Mouse (Mus musculus): ENCODE results near the gene Bend7.

The Bend7 gene

GRCm38 (mm10) chr2:4782809-4783641 is 65.4 kb downstream of the Bend7 start:
- DNase-seq (ENCODE audit: low spot score in 2 of 2), result no peak

GRCm38 (mm10) chr2:4784012-4784411 is 66.4 kb downstream of the Bend7 start:
- no peak for DNase-seq (ENCODE audit: low spot score in 2 of 2)

DNA sequence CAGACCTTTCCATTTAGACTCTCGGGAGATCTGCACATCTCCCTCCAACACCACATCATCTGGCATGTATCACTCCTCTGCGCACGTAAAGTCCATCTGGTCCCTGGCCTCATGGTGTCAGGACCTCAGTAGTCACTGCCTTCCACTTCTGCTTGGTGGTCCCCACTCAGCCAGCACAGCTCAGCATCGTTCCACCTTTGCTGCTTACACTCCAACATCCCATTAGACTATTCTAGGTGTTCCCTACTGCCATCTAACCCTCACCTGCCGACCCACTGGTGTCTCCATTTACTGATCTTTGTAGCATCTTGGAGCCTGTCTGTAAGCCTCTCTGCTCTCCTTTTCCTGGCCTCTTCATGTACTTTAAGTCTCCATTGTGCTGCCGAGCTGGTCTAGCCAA is 67.4 kb downstream of the Bend7 start:
- DNase-seq (ENCODE audit: low spot score in 2 of 2), result no peak

GRCm38 (mm10) chr2:4787223-4787622 is 69.6 kb downstream of the Bend7 start:
- no peak for DNase-seq (ENCODE audit: low spot score in 2 of 2)

DNA sequence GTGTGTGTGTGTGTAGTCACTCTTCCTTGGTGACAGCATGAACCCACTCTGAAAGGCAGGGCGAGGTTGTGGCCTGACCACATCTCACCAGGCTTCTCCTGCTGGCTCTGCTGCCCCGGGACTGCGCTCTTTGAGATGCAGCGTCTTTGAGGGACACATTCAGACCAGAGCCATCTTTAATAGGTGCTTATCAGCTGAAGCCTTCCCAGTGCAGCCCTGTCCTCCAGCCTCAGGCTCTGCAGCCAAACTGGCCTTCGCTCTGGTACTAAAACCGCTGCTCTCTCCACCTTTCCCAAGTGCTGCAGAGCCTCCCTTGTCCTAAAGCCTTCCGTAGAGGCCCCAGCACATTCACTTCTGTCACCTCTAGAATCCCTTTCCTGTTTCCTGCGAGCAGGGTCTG is 74.0 kb downstream of the Bend7 start:
- no peak for DNase-seq (ENCODE audit: low spot score in 2 of 2)

DNA sequence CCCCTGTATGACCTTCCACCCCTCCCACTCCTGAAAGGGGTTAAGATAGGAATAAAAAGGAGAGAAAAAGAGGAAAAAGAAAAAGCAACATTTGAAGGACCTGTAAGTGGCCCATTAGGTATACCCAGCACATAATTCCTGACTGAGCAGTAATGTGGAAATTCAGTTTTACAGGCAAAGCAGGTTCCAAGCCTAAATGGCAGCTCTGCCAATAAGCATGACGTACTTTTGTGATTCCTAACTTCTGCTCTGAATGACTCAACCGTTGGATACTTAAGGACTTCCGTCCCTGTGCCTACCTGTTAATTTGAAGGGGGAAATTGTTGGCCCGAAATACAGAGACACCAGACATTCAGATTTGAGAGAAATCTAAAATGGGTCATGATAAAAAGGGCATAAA is 74.9 kb downstream of the Bend7 start:
- DNase-seq (ENCODE audit: low spot score in 2 of 2), result no peak

- no peak for DNase-seq (ENCODE audit: low spot score in 2 of 2)
Observed at GRCm38 (mm10) chr2:4802395-4803176, 85.0 kb downstream of the Bend7 start.

DNA sequence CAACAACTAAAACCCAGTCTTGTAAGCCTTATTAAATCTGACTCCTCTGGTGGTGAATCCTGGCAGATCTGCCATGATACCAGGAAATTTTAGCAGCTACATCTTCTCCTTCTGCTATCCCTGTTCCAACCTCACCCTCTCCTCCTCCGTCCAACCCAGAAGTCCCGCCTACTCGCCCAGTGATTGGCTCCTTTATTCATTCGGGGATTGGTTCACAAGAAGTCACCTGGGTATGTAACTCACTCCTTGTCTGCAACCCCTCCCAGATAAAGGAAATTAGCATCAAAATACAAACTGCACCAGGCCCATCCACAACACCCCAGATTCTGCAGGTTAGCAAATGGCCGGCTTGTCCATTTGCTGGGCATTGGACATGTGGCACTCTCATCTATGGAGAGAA is 98.7 kb downstream of the Bend7 start:
- DNase-seq (ENCODE audit: low spot score in 2 of 2), result no peak

DNA sequence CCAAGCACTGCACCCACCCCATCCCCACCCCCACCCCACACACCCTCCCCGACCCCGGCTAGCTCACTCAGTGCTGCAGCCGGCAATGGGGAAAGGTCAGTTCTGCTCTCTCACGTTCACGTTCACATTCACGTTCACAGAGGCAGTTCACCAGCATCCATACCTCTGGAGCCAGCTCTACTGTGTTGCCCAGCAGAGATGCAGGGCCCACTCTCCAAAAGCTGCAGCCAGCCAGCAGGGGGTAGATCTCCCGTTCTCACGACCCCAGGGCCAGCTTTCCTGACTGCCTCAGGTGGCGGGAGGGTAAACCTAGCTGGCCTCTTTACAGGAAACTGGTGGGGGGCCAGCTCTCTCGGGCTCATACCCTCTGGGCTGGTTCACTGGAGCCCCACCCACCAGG is 100.0 kb downstream of the Bend7 start:
- no peak for DNase-seq (ENCODE audit: low spot score in 2 of 2)

DNA sequence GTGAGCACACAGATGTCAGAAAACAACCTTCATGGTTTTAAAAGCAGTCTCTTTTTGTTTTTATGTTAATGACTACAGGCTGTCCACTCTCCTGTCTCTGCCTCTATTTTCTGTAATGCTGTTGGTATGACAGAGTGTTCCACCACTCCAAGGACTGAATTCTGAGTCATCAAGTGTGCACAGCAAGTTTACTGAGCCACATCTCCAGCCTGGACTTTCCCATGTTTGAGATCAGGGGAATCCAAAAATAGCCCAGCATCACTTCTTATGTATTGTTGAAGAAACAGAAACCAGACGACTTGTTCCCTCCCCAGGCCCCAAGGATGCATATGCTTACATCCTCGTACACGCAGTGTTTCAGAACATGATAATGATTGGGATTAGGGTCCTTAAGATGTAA is 102.6 kb downstream of the Bend7 start:
- DNase-seq (ENCODE audit: low spot score in 2 of 2), result no peak

DNA sequence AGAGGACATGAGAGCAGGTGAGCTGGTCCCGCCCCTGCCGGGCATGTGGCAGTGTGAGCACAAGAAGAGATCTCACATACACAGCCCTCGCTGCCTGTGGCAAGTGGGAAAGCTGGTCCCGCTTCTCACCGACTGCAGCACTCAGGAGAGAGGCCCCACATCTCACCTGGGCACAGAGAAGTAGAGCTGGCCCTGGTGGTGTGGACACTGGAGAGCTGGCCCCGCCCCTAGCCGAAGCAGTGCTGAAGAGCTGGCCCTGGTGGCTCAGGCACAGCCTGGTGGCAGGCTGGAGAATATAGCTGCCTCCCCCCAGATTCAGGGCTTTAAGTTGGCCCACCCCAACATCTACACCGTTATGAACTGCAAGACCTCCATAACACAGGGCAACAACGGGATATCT is 106.4 kb downstream of the Bend7 start:
- DNase-seq (ENCODE audit: low spot score in 2 of 2), result no peak

- no peak for DNase-seq (ENCODE audit: low spot score in 2 of 2)
Observed at GRCm38 (mm10) chr2:4828032-4828431, 110.4 kb downstream of the Bend7 start.

- DNase-seq (ENCODE audit: low spot score in 2 of 2), result no peak
Observed at GRCm38 (mm10) chr2:4828446-4828997, 110.9 kb downstream of the Bend7 start.

GRCm38 (mm10) chr2:4829007-4829406 is 111.4 kb downstream of the Bend7 start:
- DNase-seq (ENCODE audit: low spot score in 2 of 2), result no peak

DNA sequence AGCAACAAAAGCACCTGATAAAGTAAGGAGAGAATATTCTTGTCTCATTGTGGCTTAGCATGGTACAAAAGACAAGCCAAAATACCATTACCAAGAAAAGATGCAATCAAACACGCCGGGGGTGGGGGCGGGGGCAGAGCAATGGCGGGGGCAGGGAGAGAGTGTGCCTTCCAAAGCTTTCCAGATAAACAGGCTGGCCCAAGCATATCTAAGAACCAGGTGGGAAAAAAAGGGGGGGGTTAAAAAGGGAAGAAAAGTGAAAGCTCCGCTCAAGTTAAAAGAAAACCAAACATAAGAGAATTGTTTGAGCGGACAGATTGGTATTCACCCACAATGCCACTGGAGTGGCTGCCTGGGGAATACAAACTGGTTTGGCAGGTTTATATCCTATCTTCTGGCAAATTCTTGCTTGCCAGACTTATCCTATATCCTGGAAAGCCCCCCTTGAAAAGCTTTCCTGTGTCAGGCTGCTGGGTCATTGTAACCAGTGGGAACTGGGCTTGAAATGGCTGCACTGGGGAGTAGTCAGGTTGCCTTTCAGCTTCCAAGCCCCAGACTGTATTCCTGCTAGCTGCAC is 111.9 kb downstream of the Bend7 start:
- DNase-seq (ENCODE audit: low spot score in 2 of 2), result no peak

DNA sequence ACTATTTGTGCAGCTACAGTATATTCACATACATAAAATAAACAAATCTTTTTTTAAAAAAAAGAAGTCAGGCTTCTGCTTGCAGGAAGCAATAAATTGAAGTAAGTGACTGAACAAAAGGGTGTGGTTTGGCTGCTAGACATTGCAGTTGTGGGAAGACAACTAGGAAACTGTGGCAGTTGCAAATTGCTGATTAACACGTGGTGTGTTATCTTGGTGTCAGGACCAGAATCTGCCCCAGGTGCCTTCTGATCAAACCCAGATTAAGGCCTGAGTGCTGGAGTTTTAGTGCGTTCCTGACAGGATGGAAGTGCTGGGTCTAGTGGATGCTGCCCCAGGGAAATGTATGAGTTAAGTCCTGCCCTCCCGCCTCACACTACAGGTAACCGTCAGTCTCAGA is 113.9 kb downstream of the Bend7 start:
- no peak for DNase-seq (ENCODE audit: low spot score in 2 of 2)

- no peak for DNase-seq (ENCODE audit: low spot score in 2 of 2)
Observed at GRCm38 (mm10) chr2:4832166-4832565, 114.5 kb downstream of the Bend7 start.

- DNase-seq (ENCODE audit: low spot score in 2 of 2), result no peak
Observed at GRCm38 (mm10) chr2:4849449-4849848, 131.8 kb downstream of the Bend7 start.

Data from frontal cortex, postnatal 10 days (tissue).